Mouse (Mus musculus) stomach, embryonic 16.5 days (tissue): ENCODE measurements around the gene Siglecg. TPM values are rescaled to one million over a fixed set of nuclear protein-coding genes. Genes with fewer than 3 reads are reported as not detected.
"Not testable (repeated sequence)": the region's sequence is repeated elsewhere in the genome, so short reads cannot be mapped to it uniquely, and the experiment has no call there.

ENCODE experiments used
- ATAC-seq: fragments of 200-750 bp; cut with Nextera tagmentation; 2 replicates; pipeline ENCODE4 v1.8.0; 2017; ENCODE audit warnings: moderate number of reproducible peaks, moderate TSS enrichment; ENCODE audit not compliant: insufficient read depth, low FRiP score
- H3K27ac ChIP-seq: fragments of 300-500 bp; sonication (generic); 2 replicates; pipeline ENCODE4 v1.5.1; 2014; ENCODE audit warnings: low read length
- H3K27me3 ChIP-seq: fragments of 300-500 bp; sonication (generic); 2 replicates; pipeline ENCODE4 v1.6.1; 2014; ENCODE audit warnings: low read length, control low read depth, mixed read lengths; ENCODE audit not compliant: control insufficient read depth, insufficient read depth
- H3K36me3 ChIP-seq: fragments of 300-500 bp; sonication (generic); 2 replicates; pipeline ENCODE4 v1.6.1; 2014; ENCODE audit warnings: low read length; ENCODE audit not compliant: control insufficient read depth, insufficient read depth
- H3K4me1 ChIP-seq: fragments of 300-500 bp; sonication (generic); 2 replicates; pipeline ENCODE4 v1.6.1; 2014; ENCODE audit warnings: low read length, control low read depth, mixed read lengths; ENCODE audit not compliant: control insufficient read depth, insufficient read depth
- H3K4me2 ChIP-seq: fragments of 300-500 bp; sonication (generic); 2 replicates; pipeline ENCODE4 v1.6.1; 2014; ENCODE audit warnings: low read depth, low read length, mixed read lengths
- H3K4me3 ChIP-seq: fragments of 300-500 bp; sonication (generic); replicated peaks from 2 replicates; pipeline ENCODE4 v1.5.1; 2014; ENCODE audit warnings: mild to moderate bottlenecking, low read length
- H3K9ac ChIP-seq: fragments of 300-500 bp; sonication (generic); 2 replicates; pipeline ENCODE4 v1.6.1; 2014; ENCODE audit warnings: low read length
- H3K9me3 ChIP-seq: fragments of 300-500 bp; sonication (generic); replicated peaks from 2 replicates; pipeline ENCODE4 v1.6.1; 2016; ENCODE audit warnings: low read length, control low read depth; ENCODE audit not compliant: control insufficient read depth
- WGBS: fragments of 180-500 bp; shearing (Covaris S2); extraction: QIAGEN DNeasy Blood & Tissue Kit; methylation state at CpG from one replicate; pipeline ENCODE4 v1.1.7; 2014; 5-methylcytosine and 5-hydroxymethylcytosine counted together
- polyA plus RNA-seq: library from polyadenylated mRNA; unstranded; fragments of >200 nt; fragmentation: Nextera tagmentation; extraction: Ambion mirVana; gene quantifications from 2 replicates; pipeline ENCODE4 v1.2.1, GENCODE M21; 2015

Gene Siglecg
- polyA plus RNA-seq, 1 experiment from 2014 or later = 0.26 TPM

DNA sequence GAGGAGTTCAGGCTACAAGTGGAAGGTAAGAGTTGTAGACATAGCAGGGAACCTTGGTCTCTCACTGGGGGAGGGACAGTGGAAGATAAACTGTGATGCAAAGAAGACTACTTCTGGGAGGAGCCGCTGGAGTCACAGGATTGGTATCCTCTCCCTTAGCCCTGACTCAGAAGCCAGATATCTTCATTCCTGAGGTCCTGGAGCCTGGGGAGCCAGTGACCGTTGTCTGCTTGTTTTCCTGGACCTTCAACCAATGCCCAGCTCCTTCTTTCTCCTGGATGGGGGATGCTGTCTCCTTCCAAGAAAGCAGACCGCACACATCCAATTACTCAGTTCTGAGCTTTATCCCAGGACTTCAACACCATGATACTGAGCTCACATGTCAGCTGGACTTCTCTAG lies 1.1 kb downstream of the Siglecg start:
- Histone ChIP-seq H3K4me3 (no peak overlapping the region), H3K9ac (no peak overlapping the region), H3K36me3 (no peaks in the 10 kb centered on the region), H3K4me2 (no peak overlapping the region), H3K27ac (no peak overlapping the region), H3K9me3 (no peaks in the 10 kb centered on the region), H3K27me3 (no peaks in the 10 kb centered on the region), H3K4me1 (no peaks in the 10 kb centered on the region)
- ATAC-seq = no peak
- 71% methylated on average over 3 of the region's 3 CpGs for WGBS

DNA sequence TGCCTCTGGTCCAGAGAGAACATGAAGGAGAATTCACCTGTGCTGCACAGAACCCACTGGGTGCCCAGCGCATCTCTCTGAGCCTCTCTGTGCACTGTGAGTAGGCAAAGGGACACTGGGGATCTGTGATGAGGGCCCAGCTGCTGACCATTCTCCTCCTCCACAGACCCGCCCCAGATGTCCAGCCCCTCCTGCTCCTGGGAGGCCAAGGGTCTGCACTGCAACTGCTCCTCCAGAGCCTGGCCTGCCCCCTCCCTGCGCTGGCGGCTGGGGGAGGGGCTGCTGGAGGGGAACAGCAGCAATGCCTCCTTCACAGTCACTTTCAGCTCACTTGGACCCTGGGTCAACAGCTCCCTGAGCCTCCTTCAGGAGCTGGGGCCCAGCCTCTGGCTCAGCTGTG lies 3.7 kb downstream of the Siglecg start:
- H3K4me1 ChIP-seq, ATAC-seq, H3K27ac ChIP-seq, H3K27me3 ChIP-seq, H3K4me2 ChIP-seq, H3K4me3 ChIP-seq, H3K9me3 ChIP-seq, H3K9ac ChIP-seq, H3K36me3 ChIP-seq: not testable (repeated sequence)
- WGBS = 37% methylated on average over 4 of the region's 4 CpGs

- no peaks in the 10 kb centered on the region for H3K9me3 ChIP-seq
- ATAC-seq = no peak
- H3K4me3 ChIP-seq = no peak overlapping the region
- H3K27ac ChIP-seq = no peak overlapping the region
- no peak overlapping the region for H3K4me2 ChIP-seq
- no peaks in the 10 kb centered on the region for H3K4me1 ChIP-seq
- H3K27me3 ChIP-seq = no peaks in the 10 kb centered on the region
- 79% methylated on average over 10 of the region's 10 CpGs for WGBS
- H3K36me3 ChIP-seq = no peaks in the 10 kb centered on the region
- no peak overlapping the region for H3K9ac ChIP-seq
Measured at GRCm38 (mm10) chr7:43417298-43417697, 9.3 kb downstream of the Siglecg start.

GRCm38 (mm10) chr7:43422995-43423617 lies 15.1 kb downstream of the Siglecg start:
- Histone ChIP-seq H3K4me1 (no peaks in the 10 kb centered on the region), H3K9me3 (no peaks in the 10 kb centered on the region), H3K27ac (no peak overlapping the region), H3K4me2 (peak overlapping the region; percentile 5; the same call in 1 of the 2 replicates), H3K36me3 (no peaks in the 10 kb centered on the region), H3K27me3 (no peaks in the 10 kb centered on the region), H3K9ac (no peak overlapping the region), H3K4me3 (no peak overlapping the region)
- whole genome bisulfite sequencing = 13% methylated on average over 11 of the region's 11 CpGs
- ATAC-seq = peak; percentile 87

GRCm38 (mm10) chr7:43423991-43424625 lies 16.1 kb downstream of the Siglecg start:
- Histone ChIP-seq H3K27ac (no peak overlapping the region), H3K9me3 (no peaks in the 10 kb centered on the region), H3K4me1 (no peaks in the 10 kb centered on the region), H3K4me2 (no peak overlapping the region), H3K9ac (no peak overlapping the region), H3K4me3 (no peak overlapping the region), H3K36me3 (no peaks in the 10 kb centered on the region), H3K27me3 (no peaks in the 10 kb centered on the region)
- 62% methylated on average over 3 of the region's 3 CpGs for WGBS
- ATAC-seq = no peak

GRCm38 (mm10) chr7:43427406-43427805 lies 19.4 kb downstream of the Siglecg start, which contains the start of gene Lim2:
Gene Lim2 (plus strand): TSS chr7:43427670.
- WGBS = 74% methylated on average over 8 of the region's 8 CpGs
- no peaks in the 10 kb centered on the region for H3K27me3 ChIP-seq
- H3K4me2 ChIP-seq = no peak within 1 kb of the TSS
- no peak within 1 kb of the TSS for H3K4me3 ChIP-seq
- no peaks in the 10 kb centered on the region for H3K36me3 ChIP-seq
- H3K4me1 ChIP-seq = no peaks in the 10 kb centered on the region
- no peaks in the 10 kb centered on the region for H3K9me3 ChIP-seq
- no peak within 1 kb of the TSS for H3K27ac ChIP-seq
- no peak for ATAC-seq
- H3K9ac ChIP-seq = no peak within 1 kb of the TSS

DNA sequence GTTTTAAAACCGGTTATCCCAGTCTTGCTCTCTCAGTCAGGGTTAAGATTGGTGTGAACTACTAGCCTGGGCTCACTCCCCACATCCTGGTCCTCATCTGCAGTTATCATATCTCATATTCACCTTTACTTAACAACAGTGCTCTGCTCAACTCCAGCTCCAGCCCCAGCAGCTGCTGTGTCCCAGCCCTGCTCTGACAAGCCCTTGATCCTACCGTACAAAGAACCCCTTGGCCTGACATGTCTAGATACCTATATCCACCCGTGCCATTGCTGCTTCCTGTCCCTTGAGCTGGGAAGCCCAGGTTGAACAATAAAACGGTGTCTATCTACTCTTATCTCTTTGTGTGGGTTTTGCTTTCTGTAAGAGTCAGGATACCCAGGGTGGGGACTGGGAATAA lies 21.5 kb downstream of the Siglecg start:
- H3K27me3 ChIP-seq = no peaks in the 10 kb centered on the region
- no peak overlapping the region for H3K9ac ChIP-seq
- H3K27ac ChIP-seq = no peak overlapping the region
- peak; percentile 37; the same call in 1 of the 2 replicates for ATAC-seq
- no peaks in the 10 kb centered on the region for H3K9me3 ChIP-seq
- no peaks in the 10 kb centered on the region for H3K36me3 ChIP-seq
- no peak overlapping the region for H3K4me3 ChIP-seq
- no peaks in the 10 kb centered on the region for H3K4me1 ChIP-seq
- WGBS = 38% methylated on average over 4 of the region's 4 CpGs
- H3K4me2 ChIP-seq = no peak overlapping the region

DNA sequence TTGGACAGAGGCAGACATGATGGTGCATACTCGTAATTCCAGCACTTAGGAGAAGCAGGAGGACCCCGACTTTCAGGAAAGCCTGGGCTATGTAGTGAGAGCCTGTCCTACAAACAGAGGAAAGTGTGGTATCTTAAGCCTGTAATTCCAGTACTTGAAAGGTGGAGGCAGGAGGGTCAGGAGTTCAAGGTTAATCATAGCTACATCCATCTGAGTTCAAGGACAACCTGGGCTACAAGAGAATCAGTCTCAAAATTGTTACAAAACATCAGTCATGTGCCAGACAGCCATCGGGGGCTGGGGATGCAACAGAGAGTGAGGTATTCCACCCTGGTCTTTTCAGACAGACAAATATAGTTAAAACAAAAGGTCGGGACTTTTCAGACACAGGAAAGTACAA lies 24.9 kb downstream of the Siglecg start:
- WGBS = 71% methylated on average over 4 of the region's 4 CpGs
- ATAC-seq = no peak
- Histone ChIP-seq H3K4me3 (no peak overlapping the region), H3K27me3 (no peaks in the 10 kb centered on the region), H3K4me1 (no peaks in the 10 kb centered on the region), H3K36me3 (no peaks in the 10 kb centered on the region), H3K27ac (no peak overlapping the region), H3K9ac (no peak overlapping the region), H3K9me3 (no peaks in the 10 kb centered on the region), H3K4me2 (no peak overlapping the region)

DNA sequence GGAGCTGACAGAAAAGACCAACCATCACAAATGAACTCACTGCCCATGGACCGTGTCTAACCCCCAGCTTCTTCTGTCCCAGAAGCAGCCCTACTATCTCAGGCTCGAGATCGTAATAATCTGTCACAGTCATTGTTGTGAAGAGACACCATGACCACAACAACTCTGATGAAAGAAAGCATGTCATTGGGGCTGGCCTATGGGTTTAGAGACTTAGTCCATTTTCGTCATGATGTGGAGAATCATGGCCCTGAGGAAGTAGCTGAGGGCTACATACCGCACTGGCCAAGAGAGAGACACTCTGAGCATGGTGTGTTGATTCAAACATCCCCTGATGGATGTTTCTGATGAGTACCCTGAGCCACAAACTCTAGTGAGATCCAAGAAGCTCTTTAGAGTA lies 26.7 kb downstream of the Siglecg start:
- no peaks in the 10 kb centered on the region for H3K4me1 ChIP-seq
- H3K4me3 ChIP-seq = no peak overlapping the region
- no peak for ATAC-seq
- no peak overlapping the region for H3K4me2 ChIP-seq
- H3K9ac ChIP-seq = no peak overlapping the region
- 86% methylated on average over 5 of the region's 5 CpGs for WGBS
- no peaks in the 10 kb centered on the region for H3K9me3 ChIP-seq
- no peaks in the 10 kb centered on the region for H3K36me3 ChIP-seq
- no peak overlapping the region for H3K27ac ChIP-seq
- no peaks in the 10 kb centered on the region for H3K27me3 ChIP-seq
